Mouse (Mus musculus) hindlimb bud, embryonic 11.5 days (tissue): ENCODE measurements around the gene Cttnbp2nl.

ENCODE experiments used
- DNase-seq: peaks from one replicate; pipeline ENCODE4 v3.0.0-alpha.2; 2012; ENCODE audit warnings: low read depth, low spot score; ENCODE audit errors: extremely low spot score

Cttnbp2nl gene

GRCm38 (mm10) chr3:105017314-105017713 lies 35.6 kb downstream of the Cttnbp2nl start:
- no peak for DNase-seq

GRCm38 (mm10) chr3:105016204-105016603 lies 36.7 kb downstream of the Cttnbp2nl start:
- no peak for DNase-seq

GRCm38 (mm10) chr3:105014908-105015307 lies 38.0 kb downstream of the Cttnbp2nl start:
- no peak for DNase-seq

- DNase-seq: no peak
Observed at GRCm38 (mm10) chr3:105012696-105013313, 40.1 kb downstream of the Cttnbp2nl start.

- no peak for DNase-seq
Observed at GRCm38 (mm10) chr3:105011883-105012282, 41.1 kb downstream of the Cttnbp2nl start.

- no peak for DNase-seq
Observed at GRCm38 (mm10) chr3:105010681-105011339, 42.1 kb downstream of the Cttnbp2nl start.

- DNase-seq: no peak
Observed at GRCm38 (mm10) chr3:105008070-105008469, 44.9 kb downstream of the Cttnbp2nl start.

- DNase-seq: no peak
Observed at GRCm38 (mm10) chr3:105006101-105006500, 46.8 kb downstream of the Cttnbp2nl start.

- DNase-seq: no peak
Observed at GRCm38 (mm10) chr3:105005561-105006065, 47.3 kb downstream of the Cttnbp2nl start.

GRCm38 (mm10) chr3:105005011-105005410 lies 47.9 kb downstream of the Cttnbp2nl start:
- DNase-seq: no peak

GRCm38 (mm10) chr3:105003960-105004463 lies 48.9 kb downstream of the Cttnbp2nl start:
- DNase-seq: no peak

- DNase-seq: no peak
Observed at GRCm38 (mm10) chr3:105001374-105001773, 51.6 kb downstream of the Cttnbp2nl start.

GRCm38 (mm10) chr3:105000561-105000960 lies 52.4 kb downstream of the Cttnbp2nl start:
- DNase-seq: no peak

- DNase-seq: no peak
Observed at GRCm38 (mm10) chr3:104997563-104997962, 55.4 kb downstream of the Cttnbp2nl start.

GRCm38 (mm10) chr3:104995707-104996106 lies 57.2 kb downstream of the Cttnbp2nl start:
- DNase-seq: no peak

- no peak for DNase-seq
Observed at GRCm38 (mm10) chr3:104994415-104994841, 58.5 kb downstream of the Cttnbp2nl start.

- DNase-seq: no peak
Observed at GRCm38 (mm10) chr3:104993800-104994199, 59.1 kb downstream of the Cttnbp2nl start.

GRCm38 (mm10) chr3:104992709-104993388 lies 60.1 kb downstream of the Cttnbp2nl start:
- peak; percentile 42 for DNase-seq

GRCm38 (mm10) chr3:104991703-104992102 lies 61.2 kb downstream of the Cttnbp2nl start:
- no peak for DNase-seq

GRCm38 (mm10) chr3:104987884-104988283 lies 65.1 kb downstream of the Cttnbp2nl start:
- DNase-seq: no peak

- DNase-seq: no peak
Observed at GRCm38 (mm10) chr3:104979735-104980134, 73.2 kb downstream of the Cttnbp2nl start.
